Mouse (Mus musculus): ENCODE data around the gene Olfr832. TPM values are rescaled to one million over a fixed set of nuclear protein-coding genes. Genes with fewer than 3 reads are reported as not detected.
"Not testable (repeated sequence)": the region's sequence is repeated elsewhere in the genome, so short reads cannot be mapped to it uniquely, and the experiment has no call there.

Gene Olfr832
- polyA plus RNA-seq (2012; ENCODE audit: insufficient read depth, insufficient read length, missing spikeins): not detected in 2 replicates

DNA sequence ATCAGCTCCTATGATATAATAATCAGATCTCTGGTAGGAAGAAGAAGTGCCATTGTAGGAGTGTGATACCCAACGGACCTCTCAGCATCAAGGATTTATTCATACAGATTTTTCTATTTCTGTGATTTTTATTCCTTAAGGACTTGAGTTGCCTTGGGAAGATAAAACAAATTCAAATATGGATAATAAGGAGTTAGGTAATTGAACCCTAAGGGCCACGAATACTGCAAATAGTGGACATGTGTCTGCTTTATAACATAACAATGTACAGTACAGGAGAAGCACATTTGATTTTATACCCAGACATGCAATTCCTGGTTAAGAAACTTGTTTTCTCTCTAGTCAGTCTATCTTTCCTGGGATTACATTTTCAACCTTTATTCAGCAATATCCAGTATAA lies at the start of gene Olfr832:
TSS of gene Olfr832 (plus strand) at position 301 of the 400 bp plus-strand sequence.
- not testable (repeated sequence) for H3K4me3 ChIP-seq (ENCODE audit: insufficient read depth, low read depth, low read length); H3K27ac ChIP-seq (replicated peaks; ENCODE audit: low read depth, low read length); H3K4me1 ChIP-seq (ENCODE audit: control insufficient read depth, insufficient read depth, insufficient read length, low read length)

GRCm38 (mm10) chr9:18907699-18908098 lies 29.2 kb upstream of the Olfr832 start:
- H3K4me1 ChIP-seq (ENCODE audit: control insufficient read depth, insufficient read depth, insufficient read length, low read length); H3K27ac ChIP-seq (replicated peaks; ENCODE audit: low read depth, low read length); H3K4me3 ChIP-seq (ENCODE audit: insufficient read depth, low read depth, low read length): not testable (repeated sequence)

GRCm38 (mm10) chr9:18927921-18928320 lies 9.0 kb upstream of the Olfr832 start:
- H3K4me1 ChIP-seq (ENCODE audit: control insufficient read depth, insufficient read depth, insufficient read length, low read length); H3K27ac ChIP-seq (replicated peaks; ENCODE audit: low read depth, low read length); H3K4me3 ChIP-seq (ENCODE audit: insufficient read depth, low read depth, low read length): not testable (repeated sequence)

DNA sequence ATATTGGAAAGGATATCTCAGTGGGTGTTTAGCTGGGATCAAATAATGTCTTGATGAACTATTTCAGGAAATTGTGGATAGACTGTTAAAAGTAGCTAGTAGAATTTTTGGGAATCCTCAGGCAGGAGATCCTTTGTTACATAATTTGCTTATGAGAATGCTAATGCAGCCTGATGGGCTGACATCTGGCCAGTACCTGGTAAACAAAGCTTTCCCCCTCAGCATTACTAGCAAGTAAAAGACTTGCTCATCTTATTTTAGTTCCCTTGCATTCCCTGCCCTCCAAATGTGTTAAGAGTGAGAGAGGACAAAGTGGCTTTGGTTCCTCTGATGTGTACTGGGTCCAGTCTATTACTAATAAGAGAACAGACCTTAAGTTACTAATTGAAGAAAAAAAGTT lies 25.1 kb downstream of the Olfr832 start:
- H3K4me1 ChIP-seq (ENCODE audit: control insufficient read depth, insufficient read depth, insufficient read length, low read length): no peaks in the 10 kb centered on the region
- no peak overlapping the region for H3K27ac ChIP-seq (replicated peaks; ENCODE audit: low read depth, low read length)
- no peak overlapping the region for H3K4me3 ChIP-seq (ENCODE audit: insufficient read depth, low read depth, low read length)

GRCm38 (mm10) chr9:18987690-18988089 lies 50.8 kb downstream of the Olfr832 start, which contains the start of gene Olfr834:
TSS of gene Olfr834 (plus strand) at chr9:18987990.
- Histone ChIP-seq H3K4me1 (ENCODE audit: control insufficient read depth, insufficient read depth, insufficient read length, low read length) (no peaks in the 10 kb centered on the region), H3K4me3 (ENCODE audit: insufficient read depth, low read depth, low read length) (no peak within 1 kb of the TSS), H3K27ac (replicated peaks; ENCODE audit: low read depth, low read length) (no peak within 1 kb of the TSS)

Other genes with a start within 250 kb of the Olfr832 start
- gene Olfr24, start 173.1 kb upstream of the Olfr832 start, polyA plus RNA-seq (2012; ENCODE audit: insufficient read depth, insufficient read length, missing spikeins): not detected in 2 replicates
- gene Olfr828, start 117.6 kb upstream of the Olfr832 start, polyA plus RNA-seq (2012; ENCODE audit: insufficient read depth, insufficient read length, missing spikeins): not detected in 2 replicates
- not detected in 2 replicates for gene Olfr829, start 82.2 kb upstream of the Olfr832 start, polyA plus RNA-seq (2012; ENCODE audit: insufficient read depth, insufficient read length, missing spikeins)
- gene Olfr830, start 62.4 kb upstream of the Olfr832 start, polyA plus RNA-seq (2012; ENCODE audit: insufficient read depth, insufficient read length, missing spikeins): not detected in 2 replicates
- not detected in 2 replicates for gene Olfr834, start 50.9 kb downstream of the Olfr832 start, polyA plus RNA-seq (2012; ENCODE audit: insufficient read depth, insufficient read length, missing spikeins)
- not detected in 2 replicates for gene Olfr835, start 95.6 kb downstream of the Olfr832 start, polyA plus RNA-seq (2012; ENCODE audit: insufficient read depth, insufficient read length, missing spikeins)
- not detected in 2 replicates for gene Olfr836, start 183.3 kb downstream of the Olfr832 start, polyA plus RNA-seq (2012; ENCODE audit: insufficient read depth, insufficient read length, missing spikeins)
- not detected in 2 replicates for gene Olfr837, start 199.2 kb downstream of the Olfr832 start, polyA plus RNA-seq (2012; ENCODE audit: insufficient read depth, insufficient read length, missing spikeins)
- gene Olfr839-ps1, start 240.2 kb downstream of the Olfr832 start, polyA plus RNA-seq (2012; ENCODE audit: insufficient read depth, insufficient read length, missing spikeins): not detected in 2 replicates

Measured in brown adipose tissue, adult 24 weeks (tissue).